Mouse (Mus musculus): Measurements from ENCODE around the gene Lgmn. TPM values are rescaled to one million over a fixed set of nuclear protein-coding genes. Genes with fewer than 3 reads are reported as not detected.

Lgmn gene
- 97.1 and 110 TPM in 2 replicates for polyA plus RNA-seq (2015; fragmentation: Nextera tagmentation; extraction: Ambion mirVana)

DNA sequence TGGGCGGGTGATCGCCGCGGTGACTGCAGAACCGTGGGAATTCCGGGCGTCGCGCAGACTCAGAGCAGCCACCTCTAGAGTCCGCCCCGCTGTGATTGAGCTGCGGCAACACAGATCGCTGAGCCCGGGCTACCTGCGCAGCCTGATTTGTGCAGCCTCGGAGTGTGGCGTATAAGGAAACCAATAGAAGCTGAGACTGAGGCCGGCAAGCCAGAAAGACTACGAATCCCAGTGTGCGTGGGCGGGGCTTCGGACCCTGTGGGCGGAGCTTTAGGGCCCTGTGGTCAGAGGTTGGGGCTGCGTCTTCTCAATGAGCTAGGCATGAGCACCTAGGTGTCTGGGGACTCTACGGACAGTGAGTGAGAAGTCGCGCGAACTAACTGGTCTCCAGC is at the start of gene Lgmn:
Gene Lgmn (minus strand): TSS at position 182 of the 392 bp plus-strand sequence.
- H3K4me1 ChIP-seq (replicated peaks), result peaks cover 23% of the 10 kb centered on the region
- H3K27me3 ChIP-seq, result no peaks in the 10 kb centered on the region
- WGBS, result 0% methylated on average over 28 of the region's 28 CpGs
- ATAC-seq (replicated peaks; ENCODE audit: insufficient number of reproducible peaks, insufficient read depth, low FRiP score, low read depth), result peak; percentile 97
- peak within 1 kb of the TSS; percentile 74 for H3K4me2 ChIP-seq
- H3K27ac ChIP-seq, result peak within 1 kb of the TSS; percentile 87
- H3K9me3 ChIP-seq (replicated peaks), result no peaks in the 10 kb centered on the region
- H3K9ac ChIP-seq, result peak within 1 kb of the TSS; percentile 79
- peak within 1 kb of the TSS; percentile 78 for H3K4me3 ChIP-seq
- H3K36me3 ChIP-seq, result no peaks in the 10 kb centered on the region

DNA sequence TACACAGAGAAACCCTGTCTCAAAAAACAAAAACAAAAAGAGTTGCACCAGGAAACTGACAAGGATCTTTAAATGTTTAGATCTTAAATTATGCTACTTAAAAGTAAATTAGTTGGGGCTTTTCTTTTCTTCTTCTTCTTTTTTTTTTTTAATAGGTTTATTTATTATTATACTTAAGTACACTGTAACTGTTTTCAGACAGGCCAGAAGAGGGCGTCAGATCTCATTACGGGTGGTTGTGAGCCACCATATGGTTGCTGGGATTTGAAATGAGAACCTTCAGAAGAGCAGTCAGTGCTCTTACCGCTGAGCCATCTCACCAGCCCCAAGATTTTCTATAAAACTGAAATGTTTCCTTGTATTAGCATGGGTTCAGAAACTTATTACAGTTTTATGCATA is 45.3 kb upstream of the Lgmn start:
- WGBS, result 58% methylated on average over 3 of the region's 3 CpGs
- Histone ChIP-seq H3K27ac (no peak overlapping the region), H3K4me1 (replicated peaks) (no peaks in the 10 kb centered on the region), H3K27me3 (no peaks in the 10 kb centered on the region), H3K9ac (no peak overlapping the region), H3K4me3 (no peak overlapping the region), H3K36me3 (peaks cover 81% of the 10 kb centered on the region), H3K4me2 (no peak overlapping the region), H3K9me3 (replicated peaks) (no peaks in the 10 kb centered on the region)
- no peak for ATAC-seq (replicated peaks; ENCODE audit: insufficient number of reproducible peaks, insufficient read depth, low FRiP score, low read depth)

DNA sequence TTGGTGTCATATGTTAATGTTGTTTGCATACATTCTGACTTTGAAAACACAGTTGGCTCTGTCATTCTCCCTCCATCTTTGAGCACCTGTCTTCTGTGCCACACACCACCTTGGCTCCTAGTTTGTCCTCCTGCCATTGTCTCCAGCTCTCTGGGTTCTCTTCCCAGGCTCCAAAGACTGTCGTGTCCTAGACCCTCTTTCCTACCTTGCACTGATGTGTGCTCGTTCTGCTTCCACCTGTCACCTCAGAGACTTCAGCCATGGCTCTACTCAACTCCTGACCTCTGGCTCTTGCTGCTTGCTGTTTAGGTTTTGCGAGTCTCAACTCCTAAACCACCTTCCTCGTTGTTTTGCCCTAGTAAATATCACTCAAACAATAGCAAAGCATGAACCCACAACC is 40.9 kb upstream of the Lgmn start:
- H3K36me3 ChIP-seq, result peaks cover 71% of the 10 kb centered on the region

DNA sequence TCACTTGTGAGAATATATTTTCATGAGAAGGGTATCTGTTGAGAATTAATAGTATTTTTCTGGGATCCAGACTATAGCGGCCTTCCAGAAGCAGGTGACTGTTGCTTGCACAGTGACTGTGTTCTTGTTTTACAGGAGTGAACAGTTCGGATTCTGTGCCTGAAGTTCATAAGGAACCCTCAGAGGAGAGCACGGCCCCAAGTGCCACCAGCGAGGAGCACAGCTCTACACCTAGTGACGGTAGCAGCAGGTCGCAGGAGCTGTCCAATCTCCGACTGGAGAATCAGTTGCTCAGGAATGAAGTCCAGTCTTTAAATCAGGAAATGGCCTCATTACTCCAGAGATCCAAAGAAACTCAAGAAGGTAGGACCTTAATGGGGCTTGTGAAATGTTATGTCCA is 34.8 kb upstream of the Lgmn start:
- Histone ChIP-seq H3K9ac (no peak overlapping the region), H3K9me3 (replicated peaks) (no peaks in the 10 kb centered on the region), H3K36me3 (peaks cover 47% of the 10 kb centered on the region), H3K4me2 (no peak overlapping the region), H3K27me3 (no peaks in the 10 kb centered on the region), H3K4me3 (no peak overlapping the region), H3K27ac (no peak overlapping the region), H3K4me1 (replicated peaks) (peaks cover 7% of the 10 kb centered on the region)
- 89% methylated on average over 7 of the region's 7 CpGs for WGBS
- ATAC-seq (replicated peaks; ENCODE audit: insufficient number of reproducible peaks, insufficient read depth, low FRiP score, low read depth), result no peak

More for the DNA sequence above, 40.9 kb upstream of the Lgmn start:
- no peak for ATAC-seq (replicated peaks; ENCODE audit: insufficient number of reproducible peaks, insufficient read depth, low FRiP score, low read depth)
- WGBS, result 89% methylated on average over 4 of the region's 4 CpGs
- no peaks in the 10 kb centered on the region for H3K27me3 ChIP-seq
- H3K27ac ChIP-seq, result no peak overlapping the region
- no peak overlapping the region for H3K4me2 ChIP-seq
- no peaks in the 10 kb centered on the region for H3K9me3 ChIP-seq (replicated peaks)
- H3K4me1 ChIP-seq (replicated peaks), result no peaks in the 10 kb centered on the region
- no peak overlapping the region for H3K4me3 ChIP-seq
- H3K9ac ChIP-seq, result no peak overlapping the region

DNA sequence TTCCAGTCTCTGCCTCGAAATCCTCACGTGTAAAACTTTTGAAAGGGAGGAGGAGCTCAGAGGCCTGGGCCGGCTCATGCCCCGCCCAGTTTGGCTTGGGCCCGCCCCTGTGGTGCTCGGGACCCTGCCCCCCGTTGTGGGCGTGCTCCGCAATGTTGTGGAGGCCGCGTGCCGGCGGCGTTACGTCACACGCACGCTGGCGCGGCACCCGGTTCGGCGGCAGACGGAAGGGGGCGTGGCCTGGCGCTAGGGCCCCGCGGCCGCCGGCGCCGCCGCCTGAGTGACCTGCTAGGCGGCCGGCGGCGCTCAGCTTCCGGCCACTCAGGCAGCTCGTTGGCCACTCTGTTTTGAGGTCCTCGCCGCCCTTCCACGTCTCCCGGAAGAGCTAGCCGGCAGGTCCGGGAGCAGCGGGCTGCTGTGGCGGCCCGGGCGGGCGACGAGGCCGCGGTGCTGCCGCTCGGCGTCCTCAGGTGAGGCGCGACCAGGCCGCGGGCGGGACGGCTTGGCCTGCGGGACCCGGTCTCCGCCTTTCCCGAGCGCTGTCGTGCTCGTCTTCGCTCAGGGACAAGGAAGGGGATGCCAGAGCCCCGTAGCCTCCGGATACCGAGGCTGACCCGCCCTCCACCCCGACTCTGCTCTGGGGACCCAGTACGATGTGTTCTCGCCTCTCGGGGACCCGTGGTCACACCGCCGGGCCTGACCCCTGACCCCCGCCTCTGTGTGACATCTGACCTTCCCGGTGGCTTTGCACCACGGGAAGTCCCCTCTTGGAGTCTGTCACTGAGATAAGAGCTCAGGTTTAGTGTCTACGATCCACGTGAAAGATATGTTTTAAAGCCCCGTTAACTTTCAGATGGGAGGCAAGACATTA is 29.5 kb upstream of the Lgmn start, which contains the start of gene Golga5:
Gene Golga5 (plus strand): TSS at position 242 of the 871 bp plus-strand sequence.
- peak within 1 kb of the TSS; percentile 94 for H3K9ac ChIP-seq
- under 1% methylated on average over 85 of the region's 86 CpGs for WGBS
- peaks cover 17% of the 10 kb centered on the region for H3K36me3 ChIP-seq
- ATAC-seq (replicated peaks; ENCODE audit: insufficient number of reproducible peaks, insufficient read depth, low FRiP score, low read depth), result peak; percentile 99
- H3K9me3 ChIP-seq (replicated peaks), result no peaks in the 10 kb centered on the region
- H3K4me1 ChIP-seq (replicated peaks), result peaks cover 7% of the 10 kb centered on the region
- H3K4me2 ChIP-seq, result peak within 1 kb of the TSS; percentile 78
- H3K4me3 ChIP-seq, result peak within 1 kb of the TSS; percentile 99
- peak within 1 kb of the TSS; percentile 81 for H3K27ac ChIP-seq
- H3K27me3 ChIP-seq, result no peaks in the 10 kb centered on the region

DNA sequence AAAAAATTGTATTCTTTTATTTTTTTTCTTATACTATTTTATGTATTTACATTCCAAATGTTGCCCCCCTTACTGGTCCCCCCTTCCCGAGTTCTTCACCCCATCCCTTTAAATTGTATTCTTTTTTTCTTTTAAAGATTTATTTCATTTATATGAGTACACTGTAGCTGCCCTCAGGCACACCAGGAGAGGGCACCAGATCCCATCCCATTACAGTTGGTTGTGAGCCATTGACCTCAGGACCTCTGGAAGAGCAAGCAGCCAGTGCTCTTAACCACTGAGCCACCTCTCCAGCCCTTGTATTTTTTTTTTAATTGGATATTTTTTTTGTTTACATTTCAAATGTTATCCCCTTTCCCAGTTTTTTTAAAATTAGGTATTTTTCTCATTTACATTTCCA is 28.5 kb upstream of the Lgmn start:
- H3K9me3 ChIP-seq (replicated peaks), result no peaks in the 10 kb centered on the region
- no peak overlapping the region for H3K4me3 ChIP-seq
- no peak overlapping the region for H3K9ac ChIP-seq
- H3K4me2 ChIP-seq, result no peak overlapping the region
- H3K36me3 ChIP-seq, result peaks cover 8% of the 10 kb centered on the region
- peaks cover 7% of the 10 kb centered on the region for H3K4me1 ChIP-seq (replicated peaks)
- H3K27ac ChIP-seq, result no peak overlapping the region
- H3K27me3 ChIP-seq, result no peaks in the 10 kb centered on the region
- no peak for ATAC-seq (replicated peaks; ENCODE audit: insufficient number of reproducible peaks, insufficient read depth, low FRiP score, low read depth)
- 86% methylated on average over 1 of the region's 1 CpGs for WGBS

DNA sequence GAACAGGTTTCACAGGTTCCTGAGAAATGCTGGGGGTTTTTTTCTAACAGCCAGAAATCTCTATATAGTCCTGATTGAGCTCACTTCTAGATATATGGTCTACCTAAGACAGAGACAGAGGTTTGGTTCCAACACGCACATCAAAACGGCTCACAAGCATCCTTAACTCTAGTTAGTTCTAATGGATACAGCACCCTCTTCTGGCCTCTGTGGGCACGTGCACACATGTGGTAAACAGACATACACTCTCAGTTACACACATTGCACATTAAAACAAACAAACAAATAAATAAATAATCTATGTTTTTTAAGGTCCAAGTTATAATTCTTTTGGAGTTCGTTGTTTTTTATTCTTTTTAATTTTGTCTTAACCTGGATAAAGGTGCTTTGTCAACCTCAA is 25.0 kb upstream of the Lgmn start:
- ATAC-seq (replicated peaks; ENCODE audit: insufficient number of reproducible peaks, insufficient read depth, low FRiP score, low read depth), result no peak
- Histone ChIP-seq H3K27me3 (no peaks in the 10 kb centered on the region), H3K4me2 (no peak overlapping the region), H3K9ac (no peak overlapping the region), H3K27ac (no peak overlapping the region), H3K4me1 (replicated peaks) (peaks cover under 1% of the 10 kb centered on the region; the same call in 1 of the 2 replicates), H3K4me3 (no peak overlapping the region), H3K9me3 (replicated peaks) (no peaks in the 10 kb centered on the region), H3K36me3 (no peaks in the 10 kb centered on the region)
- 68% methylated on average over 4 of the region's 4 CpGs for WGBS

DNA sequence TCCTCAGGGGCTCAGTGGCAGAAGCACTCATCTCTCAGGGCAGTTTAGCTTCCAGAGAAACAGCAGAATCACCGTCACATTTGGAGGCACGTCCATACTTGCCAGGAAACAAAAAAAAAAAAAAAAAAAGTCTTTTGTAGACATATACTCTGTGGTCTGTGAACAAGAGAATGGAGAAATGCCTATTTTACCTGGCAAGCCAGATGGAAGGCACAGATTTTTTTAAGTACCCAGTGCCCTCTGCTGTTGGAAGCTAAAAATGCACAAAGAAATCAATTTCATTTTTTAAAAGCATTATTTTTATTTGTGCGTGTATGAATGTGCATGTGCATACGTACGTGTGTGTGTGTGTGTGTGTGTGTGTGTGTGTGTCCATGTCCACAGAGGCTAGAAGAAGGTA is 21.6 kb upstream of the Lgmn start:
- no peak for ATAC-seq (replicated peaks; ENCODE audit: insufficient number of reproducible peaks, insufficient read depth, low FRiP score, low read depth)
- Histone ChIP-seq H3K27me3 (no peaks in the 10 kb centered on the region), H3K9me3 (replicated peaks) (no peaks in the 10 kb centered on the region), H3K4me3 (no peak overlapping the region), H3K4me2 (no peak overlapping the region), H3K36me3 (no peaks in the 10 kb centered on the region), H3K27ac (no peak overlapping the region), H3K4me1 (replicated peaks) (no peaks in the 10 kb centered on the region), H3K9ac (no peak overlapping the region)
- 61% methylated on average over 5 of the region's 5 CpGs for WGBS

DNA sequence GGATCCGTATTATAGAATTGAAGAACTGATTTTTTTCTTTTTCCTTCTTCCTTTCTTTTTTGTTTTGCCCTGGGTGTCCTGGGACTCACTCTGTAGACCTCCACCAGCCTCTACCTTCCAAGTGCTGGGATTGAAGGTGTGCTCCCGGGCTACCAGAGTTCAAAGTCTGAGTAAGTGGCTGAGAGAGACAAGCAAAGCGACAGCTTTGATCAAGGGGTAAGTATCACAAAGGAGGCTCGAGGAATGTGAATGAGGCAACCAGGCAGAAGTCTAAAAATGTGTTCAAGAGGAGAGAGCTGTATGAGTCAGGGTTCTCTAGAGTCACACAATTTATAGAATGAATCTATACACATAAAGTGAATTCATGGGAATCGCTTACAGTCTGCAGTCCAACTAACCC is 20.4 kb upstream of the Lgmn start:
- Histone ChIP-seq H3K27ac (no peak overlapping the region), H3K4me2 (no peak overlapping the region), H3K4me1 (replicated peaks) (no peaks in the 10 kb centered on the region), H3K9ac (no peak overlapping the region), H3K4me3 (no peak overlapping the region), H3K9me3 (replicated peaks) (no peaks in the 10 kb centered on the region), H3K36me3 (no peaks in the 10 kb centered on the region), H3K27me3 (no peaks in the 10 kb centered on the region)
- 53% methylated on average over 5 of the region's 5 CpGs for WGBS
- ATAC-seq (replicated peaks; ENCODE audit: insufficient number of reproducible peaks, insufficient read depth, low FRiP score, low read depth), result no peak

DNA sequence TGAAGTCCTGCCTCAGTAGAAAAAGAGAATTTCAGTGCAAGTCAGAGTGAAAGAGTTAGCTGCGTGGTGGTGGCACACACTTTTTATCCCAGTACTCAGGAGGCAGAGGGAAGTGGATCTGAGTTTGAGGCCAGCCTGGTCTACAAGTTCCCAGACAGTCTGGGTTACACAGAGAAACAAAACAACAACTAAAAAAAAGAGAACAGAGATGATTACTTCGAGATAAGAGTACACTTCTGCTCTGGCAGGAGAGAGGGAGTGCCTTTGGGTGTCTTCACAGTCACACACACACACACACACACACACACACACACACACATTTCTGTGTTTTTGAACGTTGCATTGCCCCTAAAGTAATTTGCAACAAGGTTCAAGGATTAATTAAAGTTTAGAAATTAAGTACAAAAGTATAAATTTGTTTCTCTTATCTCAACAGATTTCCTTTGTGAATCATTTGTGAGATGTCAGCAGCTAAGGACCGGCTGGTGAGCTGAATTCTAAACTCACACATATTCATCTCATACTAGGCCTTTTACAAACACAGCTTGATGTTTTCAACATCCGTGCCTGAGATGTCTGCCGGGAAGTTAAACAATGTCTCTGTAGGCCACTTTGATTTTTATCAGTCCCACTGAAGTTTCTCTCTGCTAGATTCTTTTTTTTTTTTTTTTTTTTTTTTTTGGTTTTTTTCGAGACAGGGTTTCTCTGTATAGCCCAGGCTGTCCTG is 17.0 kb upstream of the Lgmn start:
- H3K27ac ChIP-seq, result no peak overlapping the region
- ATAC-seq (replicated peaks; ENCODE audit: insufficient number of reproducible peaks, insufficient read depth, low FRiP score, low read depth), result no peak
- H3K9me3 ChIP-seq (replicated peaks), result no peaks in the 10 kb centered on the region
- H3K4me1 ChIP-seq (replicated peaks), result no peaks in the 10 kb centered on the region
- 56% methylated on average over 7 of the region's 7 CpGs for WGBS
- H3K27me3 ChIP-seq, result no peaks in the 10 kb centered on the region
- no peaks in the 10 kb centered on the region for H3K36me3 ChIP-seq
- no peak overlapping the region for H3K4me3 ChIP-seq
- no peak overlapping the region for H3K9ac ChIP-seq
- no peak overlapping the region for H3K4me2 ChIP-seq

DNA sequence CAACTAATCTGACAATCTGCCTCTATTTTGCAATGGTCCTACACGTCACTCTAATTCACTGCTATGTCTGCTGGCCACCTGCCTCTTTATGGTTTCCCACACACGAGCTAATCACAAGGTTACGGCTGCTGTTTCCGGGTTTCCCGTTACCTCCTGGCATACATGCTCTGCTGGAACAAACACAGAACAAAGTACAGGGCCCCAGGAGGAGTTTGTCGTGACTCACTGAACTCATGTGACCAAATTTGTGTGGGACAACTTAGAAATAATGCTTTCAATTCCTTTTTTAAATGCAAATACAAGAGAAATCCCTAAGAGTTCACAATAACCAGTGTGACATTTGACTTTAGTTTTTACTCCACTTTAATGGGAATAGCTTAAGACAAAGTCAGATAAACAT is 14.0 kb upstream of the Lgmn start:
- Histone ChIP-seq H3K4me3 (no peak overlapping the region), H3K36me3 (no peaks in the 10 kb centered on the region), H3K4me2 (no peak overlapping the region), H3K9ac (no peak overlapping the region), H3K9me3 (replicated peaks) (no peaks in the 10 kb centered on the region), H3K27ac (no peak overlapping the region; the same call in 1 of the 2 replicates), H3K27me3 (no peaks in the 10 kb centered on the region), H3K4me1 (replicated peaks) (peaks cover 11% of the 10 kb centered on the region)
- no peak for ATAC-seq (replicated peaks; ENCODE audit: insufficient number of reproducible peaks, insufficient read depth, low FRiP score, low read depth)
- 46% methylated on average over 6 of the region's 6 CpGs for WGBS
